Mouse (Mus musculus): ENCODE data around the gene Smpd2.
A peak's percentile ranks its signal among the peaks of the same experiment; 100 is the strongest.

Gene Smpd2

DNA sequence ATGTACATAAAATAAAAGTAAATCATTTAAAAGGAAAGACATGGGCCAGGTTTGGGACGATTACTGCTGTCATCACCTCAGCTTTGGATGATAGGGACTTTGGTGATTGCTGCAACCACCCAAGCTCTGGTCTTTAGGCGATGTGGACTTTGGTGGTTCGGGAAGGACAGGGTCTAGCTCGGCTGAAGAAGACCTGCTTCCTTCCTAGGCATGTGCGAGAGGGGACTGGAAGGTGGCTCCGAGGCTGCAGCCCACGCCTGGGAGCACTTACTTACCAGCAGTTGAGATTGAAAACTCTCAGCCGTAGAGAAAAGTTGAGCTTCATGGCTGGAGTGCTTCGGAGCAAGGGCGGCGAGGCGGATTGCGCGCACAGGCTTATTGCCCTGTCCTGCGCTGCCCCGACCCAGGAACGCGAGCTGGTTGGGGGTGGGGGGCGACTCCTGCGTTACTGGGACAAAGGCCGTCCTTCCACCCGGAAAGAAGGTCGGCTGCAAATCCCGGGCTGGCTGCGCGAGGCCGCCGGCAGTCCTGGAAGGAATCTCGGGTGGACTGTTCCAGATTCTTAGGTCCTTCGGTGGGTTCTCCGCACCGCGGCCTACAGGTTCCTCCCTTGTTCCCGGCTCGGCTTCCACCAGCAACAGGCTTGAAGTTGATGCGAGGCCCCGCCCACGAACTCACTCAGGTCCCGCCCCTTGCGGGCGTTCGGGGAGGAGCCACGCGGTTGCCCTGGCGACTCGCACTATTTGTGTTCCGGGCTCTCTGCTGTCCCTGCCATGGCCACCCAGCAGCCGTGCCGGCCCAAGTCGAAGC, at the start of gene Smpd2, which contains the start of gene Ppil6:
Gene Smpd2, minus strand, starts transcription at position 662 of the 810 bp plus-strand sequence.
Gene Ppil6, plus strand, starts transcription at position 732 of the 810 bp plus-strand sequence.
- DNase-seq (ENCODE audit: inconsistent age in 2 of 2, low spot score in 1 of 2): peak; percentile 97 to 98

DNA sequence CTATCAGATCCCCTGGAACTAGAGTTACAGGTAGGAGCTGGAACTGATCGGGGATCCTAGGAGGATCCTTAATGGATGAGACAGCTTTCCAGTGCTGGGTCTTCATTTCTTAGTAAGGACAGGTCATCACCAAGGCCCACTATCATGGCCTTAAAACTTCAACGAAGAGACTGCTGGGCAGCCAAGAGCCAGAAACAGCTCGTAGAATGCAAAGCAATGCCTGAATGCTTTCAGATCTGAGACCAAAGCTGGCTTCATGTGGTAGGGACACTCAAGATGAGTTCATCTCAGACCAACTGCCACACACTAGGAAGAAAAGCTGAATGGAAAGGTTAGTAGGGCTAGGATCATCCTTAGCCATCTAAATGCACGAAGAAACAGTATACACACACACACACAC, 48.8 kb upstream of the Smpd2 start:
- DNase-seq (ENCODE audit: inconsistent age in 2 of 2, low spot score in 1 of 2): no peak

DNA sequence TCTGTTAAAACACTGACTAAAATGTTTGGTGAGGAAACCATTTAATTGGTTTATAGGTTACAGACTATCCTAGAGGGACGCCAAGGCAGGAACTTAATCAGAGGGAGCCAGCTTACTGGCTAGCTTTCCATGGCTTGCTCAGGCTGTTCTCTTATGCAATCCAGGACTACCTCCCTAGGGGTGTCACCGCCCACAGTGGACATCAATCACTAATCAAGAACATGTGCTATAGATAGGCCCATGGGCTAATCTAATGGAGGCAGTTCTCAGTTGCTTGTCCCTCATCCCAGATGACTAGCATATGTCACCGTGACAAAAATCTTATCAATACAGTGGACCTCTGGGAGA, 47.8 kb upstream of the Smpd2 start:
- no peak for DNase-seq (ENCODE audit: inconsistent age in 2 of 2, low spot score in 1 of 2)

DNA sequence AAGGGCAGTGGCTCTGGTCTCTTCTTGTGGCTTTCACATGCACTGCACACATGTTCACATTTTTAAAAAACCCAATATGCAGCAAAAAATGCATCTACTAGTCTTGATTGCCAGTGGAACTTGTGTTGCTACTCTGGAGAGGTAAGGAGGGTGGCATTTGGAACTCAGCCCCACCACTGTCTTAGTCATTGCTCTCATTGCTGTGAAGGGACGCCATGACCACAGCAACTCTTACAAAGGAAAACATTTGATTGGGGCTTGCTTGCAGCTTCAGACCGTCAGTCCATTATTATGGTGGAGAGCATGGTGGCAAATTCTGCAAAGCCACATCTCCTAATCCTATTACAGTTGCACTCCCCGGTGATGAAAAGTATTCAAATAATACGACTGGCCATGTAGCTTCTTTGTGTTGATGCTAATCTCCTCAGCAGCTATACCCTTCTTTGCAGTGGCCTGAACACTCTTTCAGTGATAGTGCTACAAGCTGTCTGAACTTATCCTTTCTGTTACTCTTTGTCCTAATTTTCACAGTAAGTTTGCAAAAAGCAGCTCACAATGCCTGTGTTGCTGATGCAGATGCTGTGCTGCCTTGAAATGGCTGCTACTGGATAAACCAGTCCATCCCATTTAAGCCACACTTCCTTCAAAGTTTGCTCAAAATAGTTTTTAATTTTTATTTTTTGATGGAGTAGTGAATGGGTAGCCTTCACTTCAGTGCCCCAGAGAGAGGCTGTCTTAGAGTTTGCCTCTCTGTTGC, 47.2 kb upstream of the Smpd2 start:
- DNase-seq (ENCODE audit: inconsistent age in 2 of 2, low spot score in 1 of 2): no peak

DNA sequence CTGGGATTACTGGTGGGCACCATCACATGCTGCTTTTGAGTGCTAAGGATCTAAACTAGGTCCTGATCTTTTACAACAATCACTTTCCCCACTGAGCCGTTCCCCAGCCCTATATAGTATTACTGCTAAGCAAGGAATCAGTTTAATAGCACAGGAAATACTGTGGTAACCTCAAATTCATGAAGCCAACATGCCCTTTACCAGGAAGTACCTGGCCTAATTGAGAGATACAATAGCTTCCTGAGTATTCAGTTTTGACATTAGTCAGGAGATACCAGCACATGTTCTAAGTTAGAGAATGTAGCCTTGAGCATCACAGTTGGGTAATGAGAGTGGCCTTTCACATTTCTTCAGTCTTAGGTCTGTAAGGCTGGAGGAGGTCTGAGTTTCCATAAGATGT, 46.5 kb upstream of the Smpd2 start:
- DNase-seq (ENCODE audit: inconsistent age in 2 of 2, low spot score in 1 of 2): no peak

DNA sequence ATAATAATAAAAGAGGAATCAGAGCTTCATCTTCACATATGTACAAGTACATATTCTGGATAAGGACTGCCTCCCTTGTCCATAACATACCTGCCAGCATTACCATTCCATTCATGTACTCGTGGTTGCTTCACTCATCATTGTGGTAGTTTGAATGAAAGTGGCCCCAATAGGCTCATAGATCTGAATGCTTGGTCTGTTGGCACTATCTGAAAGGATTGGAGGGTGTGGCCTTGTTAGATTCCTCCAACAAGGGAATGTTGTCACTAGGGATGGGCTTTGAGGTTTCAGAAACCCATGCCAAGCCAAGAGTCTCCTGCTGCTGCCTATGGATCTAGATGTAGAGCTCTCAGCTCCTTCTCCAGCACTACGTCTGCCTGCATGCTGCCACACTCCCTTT, 45.8 kb upstream of the Smpd2 start:
- no peak for DNase-seq (ENCODE audit: inconsistent age in 2 of 2, low spot score in 1 of 2)

DNA sequence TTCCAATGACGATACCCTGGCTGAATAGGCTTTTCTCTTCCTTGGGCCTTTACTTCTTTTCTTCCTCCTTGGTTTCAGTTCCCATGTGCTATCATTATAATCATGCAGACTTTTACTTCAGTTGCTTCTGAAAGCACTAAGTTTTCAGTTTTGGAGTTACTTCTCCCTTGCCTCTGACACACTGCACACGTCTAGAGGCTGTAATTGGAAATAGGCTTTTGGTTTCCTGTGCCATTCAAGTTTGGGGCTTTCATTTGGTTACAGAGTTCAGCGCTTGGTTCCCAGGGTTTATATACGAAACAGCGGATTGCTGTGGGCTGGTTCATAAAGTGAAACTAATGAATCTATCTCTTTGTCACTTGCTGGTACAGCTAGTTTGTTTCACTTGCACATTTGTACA, 39.8 kb upstream of the Smpd2 start:
- no peak for DNase-seq (ENCODE audit: inconsistent age in 2 of 2, low spot score in 1 of 2)

DNA sequence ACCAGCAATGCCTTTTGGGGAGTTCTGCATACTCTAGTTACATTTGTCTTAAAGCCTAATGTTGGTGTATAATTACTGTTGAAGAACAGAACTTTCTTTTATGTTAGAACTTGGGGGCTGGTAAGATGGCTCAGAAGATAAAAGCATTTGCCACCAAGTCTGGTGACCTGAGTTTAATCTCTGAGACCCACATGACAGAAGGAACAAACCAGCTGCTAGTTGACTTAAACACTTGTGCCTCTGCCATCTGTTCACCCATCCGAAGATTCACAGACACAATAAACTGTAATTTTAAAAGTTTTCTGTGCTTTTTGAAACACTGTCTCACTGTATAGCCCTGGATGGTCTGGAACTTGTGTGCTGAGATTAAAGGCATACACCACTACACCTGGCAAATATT, 35.5 kb upstream of the Smpd2 start:
- DNase-seq (ENCODE audit: inconsistent age in 2 of 2, low spot score in 1 of 2): no peak

DNA sequence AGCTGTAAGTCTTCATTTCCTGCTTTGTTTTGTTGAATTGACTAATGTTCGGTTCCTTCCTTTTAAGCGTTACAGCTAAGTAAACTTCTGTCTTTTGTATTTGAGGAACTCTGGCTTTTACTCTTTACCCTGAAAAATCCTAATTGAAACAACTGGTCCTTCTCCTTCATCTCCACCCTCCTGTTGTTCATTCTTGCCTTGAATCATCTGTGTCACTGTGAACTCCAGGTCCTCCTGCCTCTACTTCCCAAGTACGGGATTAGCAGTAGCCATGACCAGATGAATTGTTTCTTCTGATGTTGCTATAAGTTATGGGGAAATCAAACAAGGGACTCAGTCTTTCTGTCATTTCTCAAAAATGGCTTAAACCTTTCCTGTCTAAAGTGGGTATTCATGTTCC, 33.2 kb upstream of the Smpd2 start:
- no peak for DNase-seq (ENCODE audit: inconsistent age in 2 of 2, low spot score in 1 of 2)

DNA sequence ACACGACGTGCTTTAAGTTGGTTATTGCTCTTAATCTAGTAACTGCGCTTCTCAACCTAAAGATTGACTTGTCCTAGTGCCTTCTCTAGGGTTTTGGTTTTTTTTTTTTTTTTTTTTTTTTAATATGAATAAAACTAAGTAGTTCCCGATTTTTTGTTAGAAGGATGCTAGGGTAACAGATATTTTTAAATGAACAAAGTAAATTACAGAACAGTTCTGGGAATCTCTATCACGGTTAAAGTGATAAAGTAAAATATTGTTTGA, 30.2 kb upstream of the Smpd2 start:
- DNase-seq (ENCODE audit: inconsistent age in 2 of 2, low spot score in 1 of 2): no peak

DNA sequence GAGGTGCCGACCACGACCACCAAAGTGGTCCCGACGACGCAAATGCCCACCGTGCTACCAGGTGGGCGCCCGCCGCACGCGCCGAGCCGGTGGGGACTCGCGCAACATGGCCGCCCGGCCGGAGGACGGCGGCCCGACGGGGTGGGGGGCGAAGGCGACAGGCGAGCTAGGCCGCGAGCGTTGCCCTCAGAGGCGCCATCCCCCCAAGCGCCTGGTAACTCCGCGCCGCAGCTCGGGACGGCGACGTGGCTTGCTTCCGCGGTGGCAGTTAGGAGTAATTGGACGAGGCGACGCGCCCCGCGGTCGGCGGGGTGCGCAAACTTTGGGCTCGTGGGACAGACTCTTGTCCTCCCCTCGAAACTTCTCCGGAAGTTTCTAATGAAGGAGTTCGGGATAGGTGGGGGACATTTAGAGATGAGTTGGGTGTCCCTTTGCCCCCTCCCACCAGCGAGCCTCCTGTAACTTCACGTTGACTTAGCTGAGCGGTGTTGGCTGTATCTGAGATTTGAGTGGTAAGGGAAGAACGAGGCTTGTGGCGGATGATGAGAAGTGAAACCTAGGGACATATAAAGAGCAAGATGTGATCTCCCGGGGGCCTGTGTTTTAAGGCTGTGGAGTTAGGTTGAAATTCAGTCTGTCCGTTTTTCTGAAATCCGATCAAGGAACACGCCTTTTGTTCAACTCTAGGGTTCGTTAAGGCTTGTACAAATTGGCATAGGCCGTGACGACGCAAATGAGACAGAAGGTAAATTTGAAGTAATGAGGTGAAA, 29.7 kb upstream of the Smpd2 start:
- DNase-seq (ENCODE audit: inconsistent age in 2 of 2, low spot score in 1 of 2): peak in 1 of 2 experiments; percentile 90

DNA sequence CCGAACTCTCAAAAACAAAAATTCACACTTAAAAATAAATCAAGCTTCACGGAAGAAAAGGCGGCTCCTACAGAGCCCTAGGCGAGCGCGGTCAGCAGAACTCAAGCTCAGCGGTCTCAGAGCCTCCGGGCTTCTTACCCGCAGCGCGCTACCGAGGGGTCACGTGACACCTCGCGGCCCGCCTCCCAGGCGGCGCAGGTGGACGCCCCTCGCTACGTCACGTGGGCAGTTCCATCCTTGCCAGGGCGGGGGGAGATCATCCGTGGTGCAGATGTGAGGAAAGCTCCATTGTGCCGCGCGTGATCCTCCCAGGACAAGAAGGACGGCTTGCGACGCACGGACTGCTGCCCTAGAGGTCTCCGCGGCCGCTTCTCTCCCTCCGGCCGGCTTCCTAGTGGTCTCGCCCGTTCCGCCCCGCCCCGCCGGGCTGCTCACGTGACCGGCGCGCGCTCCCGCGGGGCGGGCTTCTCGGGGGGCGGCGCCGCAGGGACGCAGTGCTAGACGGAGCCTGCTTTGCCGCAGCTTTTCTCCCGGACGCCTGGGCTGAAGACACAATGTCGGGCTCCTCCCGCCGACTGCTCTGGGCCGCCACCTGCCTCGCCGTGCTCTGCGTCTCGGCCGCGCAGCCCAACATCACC, 28.9 kb upstream of the Smpd2 start, which contains the start of gene Cd164:
Gene Cd164, plus strand, starts transcription at position 434 of the 638 bp plus-strand sequence.
- peak; percentile 94 to 98 for DNase-seq (ENCODE audit: inconsistent age in 2 of 2, low spot score in 1 of 2)

DNA sequence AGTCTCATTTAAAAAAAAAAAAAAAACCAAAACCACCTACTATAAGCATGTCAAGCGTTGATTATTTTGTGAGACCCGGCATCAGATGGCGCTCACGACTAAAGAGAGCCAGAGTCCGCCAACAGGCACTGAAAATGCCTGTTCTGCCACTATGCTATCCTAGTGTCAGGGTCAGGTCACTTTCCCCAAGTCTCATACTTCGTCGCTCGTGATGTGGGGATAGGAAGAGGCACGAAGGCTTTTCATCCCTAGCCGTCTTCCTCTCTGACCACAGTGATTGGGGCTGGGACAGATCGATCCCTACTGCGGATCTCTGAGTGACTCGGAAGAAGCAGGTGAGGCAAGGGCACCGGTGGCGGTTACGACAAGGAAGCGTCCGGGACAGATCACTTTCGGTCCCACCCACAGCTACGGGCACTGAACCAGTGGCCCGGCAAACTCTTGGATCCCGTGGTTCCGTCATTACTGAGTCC, 28.4 kb upstream of the Smpd2 start:
- peak; percentile 86 to 97 for DNase-seq (ENCODE audit: inconsistent age in 2 of 2, low spot score in 1 of 2)

DNA sequence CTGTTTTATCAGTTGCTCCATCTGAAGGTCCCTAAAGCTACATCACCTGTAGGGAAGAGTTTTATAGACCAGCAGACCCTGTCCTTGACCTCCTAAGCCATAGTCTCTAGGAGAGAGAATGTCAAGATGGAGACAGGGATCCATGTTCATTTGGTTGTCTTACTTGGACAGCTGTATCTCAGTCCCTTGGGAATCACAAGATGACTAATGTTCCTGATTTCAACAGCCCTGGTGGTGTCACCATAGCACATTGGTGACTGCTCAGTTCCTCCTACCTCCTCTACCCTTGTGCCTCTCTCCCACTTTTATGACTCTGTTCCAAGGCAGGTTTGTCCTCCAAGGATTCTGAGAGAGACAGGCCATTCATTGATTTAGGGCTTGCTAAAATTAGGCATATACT, 24.8 kb upstream of the Smpd2 start:
- peak in 1 of 2 experiments; percentile 64 for DNase-seq (ENCODE audit: inconsistent age in 2 of 2, low spot score in 1 of 2)

DNA sequence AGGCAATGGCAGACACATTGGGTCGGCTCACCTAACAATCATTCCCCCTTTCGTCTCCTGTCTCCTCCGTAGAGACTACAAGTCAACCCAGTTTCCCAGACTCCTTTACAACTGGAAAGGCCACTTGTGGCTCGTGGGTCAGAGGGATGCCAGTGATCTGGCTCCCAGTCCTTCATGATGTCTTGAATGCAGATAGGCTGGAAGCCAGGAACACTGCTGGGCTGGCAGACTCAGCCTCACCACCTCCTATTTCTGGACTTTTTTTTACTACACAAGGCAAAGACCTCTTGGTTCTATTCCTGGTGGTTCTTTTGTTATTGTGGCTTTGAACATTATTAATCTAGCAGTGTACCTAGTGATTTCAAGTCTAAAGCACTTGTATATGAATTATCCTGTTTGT, 24.1 kb upstream of the Smpd2 start:
- no peak for DNase-seq (ENCODE audit: inconsistent age in 2 of 2, low spot score in 1 of 2)

DNA sequence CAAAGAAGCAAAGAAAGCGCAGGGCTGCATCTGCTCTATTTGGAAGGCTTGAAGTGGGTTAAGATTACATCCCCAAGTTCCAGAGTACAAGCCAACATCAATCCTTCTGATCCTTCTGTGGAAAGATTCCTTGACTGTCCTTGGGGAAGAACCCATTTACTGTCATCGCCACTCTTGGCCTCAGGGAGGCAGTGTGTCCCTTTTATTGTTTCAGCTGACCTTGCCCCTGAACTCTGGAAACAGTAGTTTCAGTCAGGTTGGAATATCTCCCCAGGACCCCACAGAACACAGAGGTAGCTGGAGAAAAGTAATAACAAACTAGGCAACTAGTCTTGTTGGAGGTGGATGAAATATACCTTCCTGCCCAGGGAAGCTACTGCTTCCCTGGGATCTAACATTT, 19.0 kb upstream of the Smpd2 start:
- peak in 1 of 2 experiments; percentile 66 for DNase-seq (ENCODE audit: inconsistent age in 2 of 2, low spot score in 1 of 2)

DNA sequence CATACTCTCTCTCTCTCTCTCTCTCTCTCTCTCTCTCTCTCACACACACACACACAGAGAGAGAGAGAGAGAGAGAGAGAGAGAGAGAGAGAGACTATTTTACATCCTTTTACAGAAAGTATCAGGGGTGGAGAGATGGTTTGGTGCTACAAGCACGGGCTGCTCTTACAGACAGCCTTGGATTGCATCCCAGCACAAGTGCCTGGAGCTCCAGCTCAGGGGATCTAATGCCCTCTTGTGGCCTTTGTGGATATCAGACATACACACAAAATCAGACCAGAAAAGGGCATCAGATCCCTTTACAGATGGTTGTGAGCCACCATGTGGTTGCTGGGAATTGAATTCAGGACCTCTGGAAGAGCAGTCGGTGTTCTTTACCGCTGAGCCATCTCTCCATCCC, 15.3 kb upstream of the Smpd2 start:
- peak; percentile 73 to 89 for DNase-seq (ENCODE audit: inconsistent age in 2 of 2, low spot score in 1 of 2)

DNA sequence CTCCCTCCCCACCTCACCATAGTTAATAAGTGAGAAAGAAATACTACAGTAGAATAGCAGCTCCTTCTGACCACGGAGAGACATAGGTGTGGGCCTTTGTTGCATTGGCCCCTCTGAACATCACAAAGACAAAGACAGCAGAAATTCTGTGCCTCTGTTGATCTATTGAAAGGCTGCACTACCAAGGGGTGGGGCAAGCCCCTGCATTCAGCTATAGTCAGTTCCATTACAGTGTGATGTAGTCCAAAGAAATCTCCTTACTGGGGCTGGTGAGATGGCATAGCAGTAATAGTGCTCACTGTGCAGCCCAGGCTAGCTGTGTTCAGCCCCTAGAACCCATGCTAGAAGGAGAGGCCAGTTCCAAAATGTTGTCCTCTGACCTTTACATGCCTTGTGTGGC, 14.8 kb upstream of the Smpd2 start:
- DNase-seq (ENCODE audit: inconsistent age in 2 of 2, low spot score in 1 of 2): no peak

DNA sequence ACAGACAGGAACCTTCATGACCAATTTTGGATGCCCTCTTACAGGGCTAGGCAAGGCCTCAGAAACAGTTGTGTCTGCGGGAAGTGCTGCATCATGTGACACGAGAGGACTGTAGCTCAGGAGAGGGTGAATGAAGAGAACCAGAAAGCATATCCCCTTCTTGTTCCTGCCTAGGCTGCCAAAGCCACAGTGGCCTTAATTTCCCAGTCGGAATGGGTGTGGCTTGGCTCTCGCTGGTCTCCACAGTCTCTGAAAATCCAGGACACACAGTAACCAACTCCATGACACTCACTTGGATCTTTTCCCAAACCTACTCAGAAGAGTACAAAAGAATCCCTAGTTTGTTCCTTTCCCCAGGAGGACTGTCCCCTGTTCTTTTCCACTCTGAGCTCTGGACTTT, 10.8 kb upstream of the Smpd2 start:
- peak; percentile 76 to 77 for DNase-seq (ENCODE audit: inconsistent age in 2 of 2, low spot score in 1 of 2)

DNA sequence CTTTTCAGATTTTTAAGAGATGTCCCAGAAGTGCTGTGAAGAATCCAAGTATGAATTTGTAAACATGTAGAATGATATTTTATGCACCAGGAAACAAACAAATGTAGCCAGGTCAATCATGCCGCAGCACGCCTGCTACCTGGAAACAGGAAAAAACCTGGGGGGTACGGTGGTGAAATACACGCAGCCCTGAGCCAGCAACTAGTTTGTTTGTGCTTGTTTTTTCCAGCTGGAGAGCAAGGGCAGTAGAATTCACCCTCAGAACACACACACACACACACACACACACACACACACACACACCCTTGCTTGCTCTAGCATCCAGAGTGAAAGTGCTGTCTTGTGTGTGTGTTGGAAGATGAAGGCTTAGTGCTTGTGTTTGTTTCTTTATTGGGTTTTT, 942 bp upstream of the Smpd2 start:
- DNase-seq (ENCODE audit: inconsistent age in 2 of 2, low spot score in 1 of 2): peak in 1 of 2 experiments; percentile 33

DNA sequence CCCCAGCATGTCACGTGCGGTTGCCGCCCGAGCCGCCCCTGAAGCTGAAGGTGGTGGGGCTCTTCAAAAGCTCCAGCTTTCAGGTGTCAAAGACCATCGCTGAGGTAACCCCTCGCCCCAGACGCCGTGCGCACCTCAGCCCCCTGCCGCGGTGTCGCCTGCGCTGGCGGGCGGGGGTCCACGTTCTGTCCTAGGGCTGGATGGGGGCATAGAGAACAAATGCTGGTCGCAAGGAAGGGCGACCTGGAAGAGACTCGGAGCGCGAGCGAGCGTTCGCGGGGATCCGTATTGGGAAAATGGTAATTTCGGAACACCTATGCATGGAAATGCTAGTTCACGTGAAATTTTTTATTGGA, 327 bp upstream of the Smpd2 start:
- DNase-seq (ENCODE audit: inconsistent age in 2 of 2, low spot score in 1 of 2): no peak
